Mouse (Mus musculus) hindbrain, embryonic 11.5 days (tissue): Measurements from ENCODE around the gene Gpr108. TPM values are rescaled to one million over a fixed set of nuclear protein-coding genes. Genes with fewer than 3 reads are reported as not detected.

Experiments used
- ATAC-seq: fragments of 200-750 bp; cut with Nextera tagmentation; 2 replicates; pipeline ENCODE4 v1.8.0; 2017; ENCODE audit warnings: mild to moderate bottlenecking, moderate TSS enrichment, moderate library complexity; ENCODE audit not compliant: low FRiP score
- DNase-seq: peaks from one replicate; pipeline ENCODE4 v3.0.0-alpha.2; 2015; ENCODE audit warnings: low spot score
- H3K27ac ChIP-seq: fragments of 300-500 bp; sonication (generic); 2 replicates; pipeline ENCODE4 v1.5.1; 2014; ENCODE audit warnings: mild to moderate bottlenecking, low read depth, low read length
- H3K27me3 ChIP-seq: fragments of 300-500 bp; sonication (generic); 2 replicates; pipeline ENCODE4 v1.6.1; 2014; ENCODE audit warnings: mild to moderate bottlenecking, low read length, moderate library complexity, mixed read lengths; ENCODE audit not compliant: control insufficient read depth, insufficient read depth
- H3K36me3 ChIP-seq: fragments of 300-500 bp; sonication (generic); 2 replicates; pipeline ENCODE4 v1.6.1; 2014; ENCODE audit warnings: mild to moderate bottlenecking, low read length, moderate library complexity, mixed read lengths; ENCODE audit not compliant: control insufficient read depth, insufficient read depth
- H3K4me1 ChIP-seq: fragments of 300-500 bp; sonication (generic); replicated peaks from 2 replicates; pipeline ENCODE4 v1.6.1; 2014; ENCODE audit warnings: low read length, mixed read lengths; ENCODE audit not compliant: control insufficient read depth, insufficient read depth
- H3K4me2 ChIP-seq: fragments of 300-500 bp; sonication (generic); replicated peaks from 2 replicates; pipeline ENCODE4 v1.6.1; 2014; ENCODE audit warnings: mild to moderate bottlenecking, low read depth, low read length
- H3K4me3 ChIP-seq: fragments of 300-500 bp; sonication (generic); 2 replicates; pipeline ENCODE4 v1.5.1; 2014; ENCODE audit warnings: low read depth, low read length
- H3K9ac ChIP-seq: fragments of 300-500 bp; sonication (generic); 2 replicates; pipeline ENCODE4 v1.6.1; 2014; ENCODE audit warnings: low read depth, low read length
- H3K9me3 ChIP-seq: fragments of 300-500 bp; sonication (generic); 2 replicates; pipeline ENCODE4 v1.6.1; 2016; ENCODE audit warnings: low read length; ENCODE audit not compliant: control insufficient read depth
- WGBS: fragments of 180-500 bp; shearing (Covaris S2); extraction: QIAGEN DNeasy Blood & Tissue Kit; methylation state at CpG from one replicate; pipeline ENCODE4 v1.1.7; 2014; 5-methylcytosine and 5-hydroxymethylcytosine counted together
- polyA plus RNA-seq: library from polyadenylated mRNA; unstranded; fragments of >200 nt; fragmentation: Nextera tagmentation; extraction: Ambion mirVana; gene quantifications from 2 replicates; pipeline ENCODE4 v1.2.1, GENCODE M21; 2014

The Gpr108 gene
- polyA plus RNA-seq, 1 experiment from 2014 or later, result 23.5 TPM

DNA sequence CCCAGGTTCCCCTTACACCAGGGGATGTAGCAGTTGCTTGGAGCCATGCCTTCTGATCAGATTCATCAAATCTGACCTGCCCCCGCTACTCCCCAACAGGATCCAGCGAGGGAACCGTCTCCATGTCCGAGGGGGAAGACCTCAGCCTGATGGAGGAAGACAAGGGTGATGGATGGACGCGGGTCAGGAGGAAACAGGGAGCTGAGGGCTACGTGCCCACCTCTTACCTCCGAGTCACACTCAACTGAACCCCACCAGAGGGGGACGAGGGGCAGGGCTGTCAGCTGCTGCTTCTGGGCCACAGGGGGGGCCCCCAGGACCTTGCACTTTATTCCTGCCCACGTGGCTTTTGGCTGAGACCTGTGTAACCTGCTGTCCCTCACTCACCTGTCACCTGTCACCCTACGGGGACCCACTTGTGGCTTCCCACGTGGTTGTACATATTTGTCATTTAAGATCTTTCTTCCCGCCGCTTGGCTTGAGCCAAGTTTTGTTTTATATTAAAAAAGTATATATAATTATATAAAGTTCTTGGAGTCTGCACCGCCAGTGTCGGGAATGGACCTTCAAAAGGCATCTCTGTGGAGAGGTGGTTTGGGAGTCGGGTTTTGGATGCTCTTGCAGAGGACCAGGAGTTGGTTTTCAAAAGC lies 14.8 kb upstream of the Gpr108 start:
- 93% methylated on average over 17 of the region's 17 CpGs for WGBS
- DNase-seq, result no peak

DNA sequence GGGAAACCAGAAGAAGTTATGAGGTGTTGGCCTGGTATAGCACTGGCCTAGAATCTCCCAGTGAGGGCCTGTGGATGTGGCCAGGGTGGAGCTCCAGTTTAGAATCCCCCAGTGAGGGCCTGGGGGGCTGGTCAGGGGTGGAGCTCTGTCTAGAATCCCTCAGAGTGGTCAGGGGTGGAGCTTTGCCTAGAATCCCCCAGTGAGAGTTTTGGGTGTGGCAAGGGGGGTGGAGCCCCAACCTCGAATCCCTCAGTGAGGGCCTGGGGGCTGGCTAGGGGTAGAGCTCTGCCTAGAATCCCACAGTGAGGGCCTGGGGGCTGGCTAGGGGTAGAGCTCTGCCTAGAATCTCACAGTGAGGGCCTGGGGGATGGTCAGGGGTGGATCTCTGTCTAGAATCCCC lies 13.6 kb upstream of the Gpr108 start:
- Histone ChIP-seq H3K27ac (no peak overlapping the region), H3K4me1 (no peaks in the 10 kb centered on the region), H3K9me3 (no peaks in the 10 kb centered on the region), H3K4me2 (no peak overlapping the region), H3K4me3 (no peak overlapping the region), H3K9ac (no peak overlapping the region), H3K27me3 (no peaks in the 10 kb centered on the region), H3K36me3 (0 out of 2 replicates have a peak, but pooled peaks cover 5% of the 10 kb centered on the region)
- no peak for DNase-seq
- no peak for ATAC-seq
- WGBS, result 56% methylated on average over 1 of the region's 1 CpGs

More for the DNA sequence above, 14.8 kb upstream of the Gpr108 start:
- no peak overlapping the region for H3K4me3 ChIP-seq
- H3K4me1 ChIP-seq, result no peaks in the 10 kb centered on the region
- no peaks in the 10 kb centered on the region for H3K27me3 ChIP-seq
- no peak overlapping the region for H3K4me2 ChIP-seq
- no peaks in the 10 kb centered on the region for H3K9me3 ChIP-seq
- ATAC-seq, result no peak
- no peak overlapping the region for H3K9ac ChIP-seq
- H3K36me3 ChIP-seq, result 0 out of 2 replicates have a peak, but pooled peaks cover 2% of the 10 kb centered on the region
- no peak overlapping the region for H3K27ac ChIP-seq

DNA sequence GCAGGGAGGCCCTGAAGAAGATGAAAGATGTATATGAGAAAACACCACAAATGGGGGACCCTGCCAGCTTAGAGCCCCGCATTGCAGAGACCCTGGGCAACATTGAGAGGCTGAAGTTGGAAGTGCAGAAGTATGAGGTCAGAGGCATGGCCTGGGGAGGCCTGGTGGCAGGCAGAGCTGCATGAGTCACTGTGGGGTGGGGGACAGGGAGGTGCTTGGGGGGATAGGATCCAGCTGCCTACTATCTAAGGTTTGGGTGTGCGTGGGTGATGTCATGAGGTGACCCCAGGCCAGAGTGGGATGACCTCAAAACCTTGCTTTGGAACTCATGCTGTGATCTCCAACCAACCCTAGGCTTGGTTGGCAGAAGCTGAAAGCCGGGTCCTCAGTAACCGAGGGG lies 13.0 kb upstream of the Gpr108 start:
- H3K4me2 ChIP-seq, result no peak overlapping the region
- H3K36me3 ChIP-seq, result 0 out of 2 replicates have a peak, but pooled peaks cover 5% of the 10 kb centered on the region
- no peaks in the 10 kb centered on the region for H3K27me3 ChIP-seq
- H3K9me3 ChIP-seq, result no peaks in the 10 kb centered on the region
- no peak overlapping the region for H3K9ac ChIP-seq
- no peak overlapping the region for H3K4me3 ChIP-seq
- H3K4me1 ChIP-seq, result no peaks in the 10 kb centered on the region
- ATAC-seq (no peak), DNase-seq (no peak)
- H3K27ac ChIP-seq, result no peak overlapping the region
- 90% methylated on average over 4 of the region's 4 CpGs for WGBS

DNA sequence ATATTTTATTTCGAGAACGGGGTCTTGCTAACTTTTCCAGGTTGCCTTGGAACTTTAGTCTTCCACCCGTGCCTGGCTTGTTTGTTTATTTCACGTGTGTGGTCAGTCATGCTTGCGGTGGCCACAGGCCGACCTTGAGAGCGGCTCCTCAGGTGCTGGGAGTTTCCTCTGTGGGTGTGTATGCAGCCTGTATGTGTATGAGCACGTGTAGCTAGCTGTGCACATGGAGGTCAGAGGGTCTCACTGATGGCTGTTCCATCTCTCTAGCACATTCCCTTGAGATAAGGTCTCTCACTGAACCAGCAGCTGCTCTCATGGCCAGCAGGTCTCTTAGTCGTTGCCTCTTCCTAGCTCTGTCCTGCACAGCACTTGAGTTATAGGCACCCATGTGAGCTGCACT lies 12.1 kb upstream of the Gpr108 start:
- H3K27me3 ChIP-seq, result no peaks in the 10 kb centered on the region
- DNase-seq, result no peak
- H3K9me3 ChIP-seq, result no peaks in the 10 kb centered on the region
- 90% methylated on average over 9 of the region's 9 CpGs for WGBS
- H3K4me3 ChIP-seq, result no peak overlapping the region
- ATAC-seq, result no peak
- H3K4me2 ChIP-seq, result no peak overlapping the region
- no peak overlapping the region for H3K9ac ChIP-seq
- H3K27ac ChIP-seq, result no peak overlapping the region
- 0 out of 2 replicates have a peak, but pooled peaks cover 5% of the 10 kb centered on the region for H3K36me3 ChIP-seq
- H3K4me1 ChIP-seq, result no peaks in the 10 kb centered on the region

DNA sequence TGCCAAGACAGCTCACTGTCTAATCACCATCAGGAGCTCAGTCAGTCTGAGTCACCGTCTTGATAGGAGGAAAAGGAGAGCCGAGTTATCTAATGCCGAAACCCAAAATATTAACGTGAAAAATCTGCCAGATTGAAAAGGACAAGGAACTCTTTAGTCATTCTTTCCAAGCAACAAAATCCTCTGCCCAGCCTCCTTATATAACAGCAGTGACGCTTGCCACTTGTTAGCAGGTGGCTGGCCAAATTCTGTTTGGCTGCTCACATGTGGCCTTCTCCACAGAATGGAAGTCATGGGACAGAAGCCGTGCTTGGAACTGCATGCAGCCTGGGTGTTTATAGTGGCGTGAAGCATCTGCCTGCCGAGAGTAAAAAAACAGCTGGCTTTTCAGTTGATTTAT lies 11.5 kb upstream of the Gpr108 start:
- H3K27me3 ChIP-seq, result no peaks in the 10 kb centered on the region
- WGBS, result 94% methylated on average over 8 of the region's 8 CpGs
- no peak overlapping the region for H3K4me3 ChIP-seq
- H3K36me3 ChIP-seq, result peaks cover 5% of the 10 kb centered on the region; the same call in 1 of the 2 replicates
- H3K27ac ChIP-seq, result no peak overlapping the region
- ATAC-seq (no peak), DNase-seq (no peak)
- no peak overlapping the region for H3K9ac ChIP-seq
- no peaks in the 10 kb centered on the region for H3K4me1 ChIP-seq
- no peaks in the 10 kb centered on the region for H3K9me3 ChIP-seq
- no peak overlapping the region for H3K4me2 ChIP-seq

DNA sequence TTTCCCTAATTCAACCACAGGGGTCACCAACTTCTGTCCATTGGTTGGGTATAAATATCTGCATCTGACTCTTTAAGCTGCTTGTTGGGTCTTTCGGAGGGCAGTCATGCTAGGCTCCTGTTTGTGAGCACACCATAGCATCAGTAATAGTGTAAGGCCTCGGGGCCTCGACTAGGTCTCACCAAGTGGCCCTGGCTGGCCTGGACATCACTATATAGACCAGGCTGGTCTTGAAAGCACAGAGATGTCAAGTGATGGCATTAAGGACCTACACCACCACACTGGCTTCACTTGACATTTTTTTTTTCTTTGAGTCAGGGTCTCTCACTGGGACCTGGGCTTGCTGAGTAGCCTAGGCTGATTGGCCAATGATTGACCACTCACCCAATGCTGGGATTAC lies 9.9 kb upstream of the Gpr108 start:
- DNase-seq, result no peak
- H3K27ac ChIP-seq, result no peak overlapping the region

DNA sequence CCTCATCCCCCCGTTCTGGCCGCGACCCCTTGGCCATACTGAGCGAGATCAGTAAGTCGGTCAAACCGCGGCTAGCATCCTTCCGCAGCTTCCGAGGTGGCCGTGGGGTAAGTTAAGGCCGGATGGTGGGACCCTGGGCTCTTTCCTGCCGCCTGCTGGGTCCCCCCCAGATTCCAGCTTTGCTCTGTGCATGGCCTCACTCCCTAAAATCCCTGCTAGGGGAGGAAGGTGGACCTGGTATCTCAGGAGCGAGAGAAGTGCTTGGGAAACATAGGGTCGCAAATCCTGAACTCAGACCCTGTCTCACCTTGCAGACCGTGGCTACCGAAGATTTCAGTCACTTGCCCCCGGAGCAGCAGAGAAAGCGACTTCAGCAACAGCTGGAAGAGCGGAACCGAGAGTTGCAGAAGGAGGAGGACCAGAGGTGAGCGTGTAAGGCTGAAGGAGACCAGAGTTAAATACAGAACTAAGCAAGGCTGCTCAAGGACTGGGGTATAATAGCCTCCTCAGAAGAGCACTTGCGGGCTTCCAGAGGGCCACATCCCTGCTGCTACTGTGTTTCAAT lies 8.8 kb upstream of the Gpr108 start:
- DNase-seq, result no peak
- no peaks in the 10 kb centered on the region for H3K9me3 ChIP-seq

More for the DNA sequence above, 9.9 kb upstream of the Gpr108 start:
- Histone ChIP-seq H3K27me3 (no peaks in the 10 kb centered on the region), H3K4me1 (no peaks in the 10 kb centered on the region), H3K4me3 (no peak overlapping the region), H3K9ac (no peak overlapping the region), H3K4me2 (no peak overlapping the region), H3K9me3 (no peaks in the 10 kb centered on the region), H3K36me3 (peaks cover 5% of the 10 kb centered on the region; the same call in 1 of the 2 replicates)
- no peak for ATAC-seq
- 96% methylated on average over 3 of the region's 3 CpGs for WGBS

DNA sequence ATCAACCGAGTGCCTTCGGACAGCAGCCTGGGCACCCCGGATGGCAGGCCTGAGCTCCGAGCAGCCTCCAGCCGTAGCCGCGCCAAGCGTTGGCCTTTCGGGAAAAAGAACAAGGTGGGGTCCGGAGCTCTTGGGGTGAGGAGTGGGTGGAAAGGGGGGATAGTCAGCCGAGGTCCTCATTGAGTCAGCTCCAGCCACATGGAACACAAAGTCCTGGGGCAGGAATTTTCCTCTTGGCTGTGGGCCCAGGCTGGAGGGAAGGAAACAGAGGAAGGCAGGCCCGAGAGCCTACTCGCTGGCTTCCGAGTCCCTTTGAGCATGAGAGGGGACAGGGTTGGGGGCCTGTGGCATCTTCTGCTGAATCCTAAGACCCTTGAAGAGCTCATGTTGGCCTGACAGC lies 7.1 kb upstream of the Gpr108 start:
- H3K9ac ChIP-seq, result no peak overlapping the region
- ATAC-seq (no peak), DNase-seq (no peak)
- WGBS, result 89% methylated on average over 14 of the region's 14 CpGs
- no peaks in the 10 kb centered on the region for H3K9me3 ChIP-seq
- no peak overlapping the region for H3K4me3 ChIP-seq
- no peaks in the 10 kb centered on the region for H3K4me1 ChIP-seq
- H3K4me2 ChIP-seq, result no peak overlapping the region
- no peak overlapping the region for H3K27ac ChIP-seq
- H3K36me3 ChIP-seq, result peaks cover 2% of the 10 kb centered on the region; the same call in 1 of the 2 replicates
- H3K27me3 ChIP-seq, result no peaks in the 10 kb centered on the region

More for the DNA sequence above, 8.8 kb upstream of the Gpr108 start:
- H3K27me3 ChIP-seq, result no peaks in the 10 kb centered on the region
- no peak overlapping the region for H3K4me2 ChIP-seq
- H3K36me3 ChIP-seq, result peaks cover 2% of the 10 kb centered on the region; the same call in 1 of the 2 replicates
- H3K9ac ChIP-seq, result no peak overlapping the region
- H3K4me1 ChIP-seq, result no peaks in the 10 kb centered on the region
- ATAC-seq, result no peak
- H3K4me3 ChIP-seq, result no peak overlapping the region
- 95% methylated on average over 22 of the region's 22 CpGs for WGBS
- H3K27ac ChIP-seq, result no peak overlapping the region

DNA sequence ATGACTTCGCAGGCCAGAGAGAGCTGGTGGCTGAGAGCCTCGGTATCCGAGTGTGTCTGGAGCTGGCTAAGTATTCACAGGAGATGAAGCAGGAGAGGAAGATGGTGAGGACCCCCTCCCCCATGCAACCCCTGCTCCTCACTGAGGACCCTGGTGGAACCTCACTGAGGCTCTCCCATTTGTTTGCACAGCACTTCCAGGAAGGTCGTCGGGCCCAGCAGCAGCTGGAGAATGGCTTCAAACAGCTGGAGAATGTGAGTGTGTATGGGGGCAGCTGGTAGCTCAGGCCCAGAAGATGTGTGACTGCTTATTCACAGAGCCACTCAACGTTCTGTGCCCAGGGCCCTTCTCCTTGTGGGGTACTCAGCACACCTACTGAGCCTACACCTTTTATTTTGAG lies 5.1 kb upstream of the Gpr108 start:
- H3K4me3 ChIP-seq, result no peak overlapping the region
- no peaks in the 10 kb centered on the region for H3K9me3 ChIP-seq
- 77% methylated on average over 6 of the region's 6 CpGs for WGBS
- no peaks in the 10 kb centered on the region for H3K27me3 ChIP-seq
- H3K27ac ChIP-seq, result no peak overlapping the region
- peaks cover 2% of the 10 kb centered on the region; the same call in 1 of the 2 replicates for H3K36me3 ChIP-seq
- DNase-seq (no peak), ATAC-seq (no peak)
- no peak overlapping the region for H3K9ac ChIP-seq
- no peak overlapping the region for H3K4me2 ChIP-seq
- H3K4me1 ChIP-seq, result peaks cover 8% of the 10 kb centered on the region
